ENCODE assay signal across 35 mouse cellular contexts in the genomic region with DNA sequence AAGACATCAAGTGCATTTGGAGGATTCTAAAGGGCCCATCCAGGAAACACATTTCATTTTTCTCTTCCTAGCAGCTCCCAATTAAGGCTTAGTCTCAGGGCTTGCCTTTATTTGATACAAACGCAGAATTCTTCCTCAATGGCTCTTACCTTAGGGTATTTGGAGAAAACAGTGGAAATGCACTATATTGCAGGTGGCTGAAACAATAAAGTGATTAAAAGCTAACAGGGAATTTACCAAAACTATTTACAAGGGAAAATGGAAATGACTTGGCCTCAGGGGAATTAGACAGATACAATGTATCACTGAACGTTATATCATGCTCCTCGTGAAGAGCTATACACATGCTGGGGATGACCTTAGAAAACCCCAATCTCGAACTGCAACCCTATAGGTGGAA.
"Had no signal": no experiment of that assay in that cellular context is flagged by ENCODE, and none has a peak within 500 bp of the region (broad histone marks: within the 10 kb centered on the region; RNA-seq: fewer than 3 reads in every experiment).

No protein-coding gene starts in this region.

- H3K4me2 ChIP-seq: heart, embryonic 11.5 days; heart, embryonic 12.5 days; heart, embryonic 13.5 days; heart, embryonic 15.5 days; hindbrain, embryonic 12.5 days; hindbrain, embryonic 13.5 days; hindbrain, embryonic 14.5 days; hindbrain, embryonic 15.5 days; intestine, embryonic 15.5 days; kidney, embryonic 15.5 days had no signal

- DNase-seq: heart, postnatal 10 days; heart, postnatal 14 days; heart, postnatal 36 days; heart, postnatal 4 days; kidney, adult 11 months; kidney, adult 18-20 months; kidney, adult 2 months; kidney, adult 8-10 months; kidney, adult 9 months; kidney, postnatal 10 days; kidney, postnatal 25 days; kidney, postnatal 36 days; kidney, postnatal 4 days; layer of hippocampus, adult 9-11 months; layer of hippocampus, postnatal 36 days had no signal

- H3K27me3 ChIP-seq: heart, embryonic 12.5 days; heart, embryonic 13.5 days; heart, embryonic 15.5 days; hindbrain, embryonic 12.5 days; hindbrain, embryonic 13.5 days; hindbrain, embryonic 15.5 days; intestine, embryonic 15.5 days; kidney, embryonic 15.5 days had no signal

- H3K9me3 ChIP-seq: heart, embryonic 10.5 days; heart, embryonic 12.5 days; heart, embryonic 13.5 days; heart, embryonic 15.5 days; hindbrain, embryonic 10.5 days; hindbrain, embryonic 12.5 days; hindbrain, embryonic 13.5 days; hindbrain, embryonic 15.5 days; intestine, embryonic 15.5 days; kidney, embryonic 15.5 days had no signal

- ATAC-seq: hindbrain, embryonic 16.5 days; hindbrain, postnatal 0 days; inflammation-experienced regulatory T-cells, adult 6 months; intestine, embryonic 15.5 days; intestine, embryonic 16.5 days; intestine, postnatal 0 days had no signal

- H3K27ac ChIP-seq: heart, embryonic 10.5 days; heart, embryonic 13.5 days; heart, embryonic 15.5 days; hindbrain, embryonic 10.5 days; hindbrain, embryonic 12.5 days; hindbrain, embryonic 13.5 days; hindbrain, embryonic 14.5 days; hindbrain, embryonic 15.5 days; hindbrain, postnatal 0 days; intestine, embryonic 15.5 days; kidney, embryonic 15.5 days; kidney, postnatal 0 days; layer of hippocampus, adult 2 months; left cerebral cortex, adult 2 months had no signal

- H3K4me3 ChIP-seq: heart, embryonic 10.5 days; heart, embryonic 12.5 days; heart, embryonic 13.5 days; heart, embryonic 15.5 days; hindbrain, embryonic 10.5 days; hindbrain, embryonic 12.5 days; hindbrain, embryonic 13.5 days; hindbrain, embryonic 15.5 days; intestine, embryonic 15.5 days; kidney, embryonic 15.5 days; layer of hippocampus, adult 2 months; left cerebral cortex, adult 2 months had no signal

- H3K4me1 ChIP-seq: heart, embryonic 10.5 days; heart, embryonic 12.5 days; heart, embryonic 13.5 days; heart, embryonic 15.5 days; hindbrain, embryonic 10.5 days; hindbrain, embryonic 12.5 days; hindbrain, embryonic 13.5 days; hindbrain, embryonic 15.5 days; intestine, embryonic 15.5 days; kidney, embryonic 15.5 days had no signal

- H3K9ac ChIP-seq: heart, embryonic 12.5 days; heart, embryonic 13.5 days; heart, embryonic 15.5 days; hindbrain, embryonic 12.5 days; hindbrain, embryonic 13.5 days; hindbrain, embryonic 14.5 days; hindbrain, embryonic 15.5 days; intestine, embryonic 15.5 days; kidney, embryonic 15.5 days had no signal

- H3K36me3 ChIP-seq: heart, embryonic 10.5 days; heart, embryonic 12.5 days; heart, embryonic 13.5 days; heart, embryonic 15.5 days; hindbrain, embryonic 10.5 days; hindbrain, embryonic 12.5 days; hindbrain, embryonic 13.5 days; hindbrain, embryonic 15.5 days; intestine, embryonic 15.5 days; kidney, embryonic 15.5 days had no signal
